Mouse (Mus musculus) spleen, postnatal 36 days (tissue): ENCODE measurements around the gene Rab3ip.

Source experiments
- DNase-seq, 2 experiments: peaks; one replicate each; pipeline ENCODE4 v3.0.0; 2022; ENCODE audit warnings: low spot score in 2 of 2, mixed read lengths in 1 of 2

Rab3ip gene

GRCm38 (mm10) chr10:116870819-116871218 lies 79.8 kb downstream of the Rab3ip start:
- DNase-seq, result no peak
